ENCODE assay signal across 11 mouse cellular contexts in genomic region chr7:63901346-63901745, GRCm38 (mm10). TPM values are rescaled to one million over a fixed set of nuclear protein-coding genes. Genes with fewer than 3 reads are reported as not detected.
A peak's percentile ranks its signal among the peaks of the same experiment; 100 is the strongest.
DNase-seq lines count a peak whose midpoint lies in the region; ATAC-seq and TF ChIP-seq lines count a peak whose summit lies in the region.
"Had no signal": no experiment of that assay in that cellular context is flagged by ENCODE, and none has a peak within 500 bp of the region (broad histone marks: within the 10 kb centered on the region; RNA-seq: fewer than 3 reads in every experiment).

No protein-coding gene starts in this region.

- ATAC-seq in midbrain, embryonic 13.5 days: peak; percentile 24
- no peak for ATAC-seq in midbrain, postnatal 0 days (ENCODE audit: low FRiP score)

- H3K9ac ChIP-seq in midbrain, embryonic 13.5 days (replicated peaks): no peak overlapping the region; the same call in 1 of the 2 replicates
- H3K9ac ChIP-seq in midbrain, postnatal 0 days (replicated peaks; ENCODE audit: low read length, poor library complexity, severe bottlenecking): no peak overlapping the region
- H3K9ac ChIP-seq: liver, embryonic 14.5 days; midbrain, embryonic 12.5 days had no signal

- no peak overlapping the region for H3K4me2 ChIP-seq in midbrain, embryonic 13.5 days (replicated peaks)
- no peak overlapping the region for H3K4me2 ChIP-seq in midbrain, postnatal 0 days (ENCODE audit: low read depth, low read length, poor library complexity, severe bottlenecking)
- H3K4me2 ChIP-seq: midbrain, embryonic 12.5 days had no signal

- H3K4me1 ChIP-seq in midbrain, embryonic 13.5 days (replicated peaks): peaks cover 52% of the 10 kb centered on the region
- peaks cover 12% of the 10 kb centered on the region; the same call in 1 of the 2 replicates for H3K4me1 ChIP-seq in midbrain, postnatal 0 days (ENCODE audit: insufficient read depth, low read length)
- peaks cover 33% of the 10 kb centered on the region for H3K4me1 ChIP-seq in cortical plate, adult 2 months (ENCODE audit: control insufficient read depth, insufficient read depth, low read length)
- peaks cover 43% of the 10 kb centered on the region for H3K4me1 ChIP-seq in olfactory bulb, adult 2 months (ENCODE audit: control insufficient read depth, insufficient read depth, low read length)

- peak overlapping the region; percentile 6; the same call in 1 of the 2 replicates for H3K27ac ChIP-seq in midbrain, embryonic 13.5 days
- H3K27ac ChIP-seq in midbrain, postnatal 0 days (ENCODE audit: low read depth, low read length): no peak overlapping the region
- peak overlapping the region; percentile 8; the same call in 1 of the 2 replicates for H3K27ac ChIP-seq in cortical plate, adult 2 months (ENCODE audit: insufficient read depth, low read length)
- peak overlapping the region; percentile 43 for H3K27ac ChIP-seq in olfactory bulb, adult 2 months (ENCODE audit: insufficient read depth, low read depth, low read length)
- H3K27ac ChIP-seq: liver, embryonic 14.5 days; midbrain, embryonic 12.5 days had no signal

- TF ChIP-seq POLR2A in cortical plate, adult 2 months (IDR thresholded peaks at IDR 0.05; ENCODE audit: extremely low read depth, insufficient read depth, low read length): no peak
- TF ChIP-seq POLR2A in olfactory bulb, adult 2 months (IDR thresholded peaks at IDR 0.05; ENCODE audit: insufficient read depth, low read depth, low read length): no peak

- WGBS in midbrain, embryonic 13.5 days: 46% methylated on average over 11 of the region's 11 CpGs
- 49% methylated on average over 11 of the region's 11 CpGs for WGBS in midbrain, postnatal 0 days
- 21% methylated on average over 11 of the region's 11 CpGs for whole genome bisulfite sequencing in olfactory bulb, adult 2 months

- no peaks in the 10 kb centered on the region for H3K27me3 ChIP-seq in midbrain, embryonic 13.5 days
- H3K27me3 ChIP-seq in midbrain, postnatal 0 days (ENCODE audit: insufficient read depth, low read length): no peaks in the 10 kb centered on the region
- H3K27me3 ChIP-seq: midbrain, embryonic 12.5 days had no signal

- intact Hi-C loops in gastrocnemius, postnatal 14 days (cut with DNase I; ENCODE audit: low total_unique reads): no loop called here
- intact Hi-C loops in heart, postnatal 10 days (cut with DNase I): no loop called here

- TF ChIP-seq CTCF in midbrain, postnatal 0 days (IDR thresholded peaks at IDR 0.05): no peak
- no peak for TF ChIP-seq CTCF in cortical plate, adult 2 months (IDR thresholded peaks at IDR 0.05; ENCODE audit: extremely low read depth, insufficient read depth, low read length)
- TF ChIP-seq CTCF in olfactory bulb, adult 2 months (IDR thresholded peaks at IDR 0.05; ENCODE audit: insufficient read depth, low read depth, low read length): no peak

- peak; percentile 70 for DNase-seq in gastrocnemius, postnatal 25 days
- DNase-seq in gastrocnemius, postnatal 14 days: no peak
- no peak for DNase-seq in midbrain, postnatal 0 days (ENCODE audit: low spot score)
- DNase-seq in adipocyte (ENCODE audit: low spot score): no peak
- no peak for DNase-seq in heart, postnatal 10 days
- DNase-seq: kidney, postnatal 36 days had no signal

- no peak overlapping the region for H3K4me3 ChIP-seq in midbrain, embryonic 13.5 days (replicated peaks)
- no peak overlapping the region for H3K4me3 ChIP-seq in midbrain, postnatal 0 days (ENCODE audit: low read depth, low read length)
- H3K4me3 ChIP-seq in cortical plate, adult 2 months (ENCODE audit: insufficient read depth, low read length): no peak overlapping the region
- H3K4me3 ChIP-seq in olfactory bulb, adult 2 months (ENCODE audit: insufficient read depth, low read depth, low read length): no peak overlapping the region
- H3K4me3 ChIP-seq: midbrain, embryonic 12.5 days had no signal

- H3K9me3 ChIP-seq in midbrain, embryonic 13.5 days: no peaks in the 10 kb centered on the region
- no peaks in the 10 kb centered on the region for H3K9me3 ChIP-seq in midbrain, postnatal 0 days (ENCODE audit: low read length)
- H3K9me3 ChIP-seq: midbrain, embryonic 12.5 days had no signal

- no peaks in the 10 kb centered on the region for H3K36me3 ChIP-seq in midbrain, embryonic 13.5 days
- no peaks in the 10 kb centered on the region for H3K36me3 ChIP-seq in midbrain, postnatal 0 days (ENCODE audit: insufficient read depth, low read length)
- H3K36me3 ChIP-seq: midbrain, embryonic 12.5 days had no signal

RNA-seq across cellular contexts. Expression of gene E030018B13Rik, which starts 15.3 kb away (rescaled TPM):
- not detected for total RNA-seq in gastrocnemius, postnatal 25 days (2021)
- total RNA-seq in gastrocnemius, postnatal 14 days (2021): not detected
- polyA plus RNA-seq in midbrain, embryonic 13.5 days (2015; fragmentation: Nextera tagmentation; extraction: Ambion mirVana): 0.22 and 0.27 TPM in 2 replicates
- not detected in 2 replicates for total RNA-seq in midbrain, postnatal 0 days (2014; rRNA removed)
- not detected in 2 replicates for polyA plus RNA-seq in midbrain, postnatal 0 days (2015; fragmentation: Nextera tagmentation; extraction: Ambion mirVana)
- not detected in 2 replicates for polyA plus RNA-seq in cortical plate, adult 2 months (2012; rRNA removed)
- polyA plus RNA-seq in olfactory bulb, adult 2 months (2012; ENCODE audit: insufficient read depth, insufficient read length, low replicate concordance, missing spikeins): not detected in 2 replicates
- total RNA-seq in heart, postnatal 10 days (2021): not detected
- polyA plus RNA-seq: liver, embryonic 14.5 days; midbrain, embryonic 12.5 days had no signal

RNA-seq across cellular contexts. Expression of gene Klf13, which starts 37.4 kb away (rescaled TPM):
- total RNA-seq in gastrocnemius, postnatal 25 days (2021): 10 to 100 TPM; 38.9 to 43.1 TPM
- 10 to 100 TPM; 42.5 to 65.2 TPM for total RNA-seq in gastrocnemius, postnatal 14 days (2021)
- 24.4 and 24.7 TPM in 2 replicates for polyA plus RNA-seq in midbrain, embryonic 13.5 days (2015; fragmentation: Nextera tagmentation; extraction: Ambion mirVana)
- total RNA-seq in midbrain, postnatal 0 days (2014; rRNA removed): 26.6 and 26.7 TPM in 2 replicates
- 19.7 and 21.5 TPM in 2 replicates for polyA plus RNA-seq in midbrain, postnatal 0 days (2015; fragmentation: Nextera tagmentation; extraction: Ambion mirVana)
- 59.6 and 64.2 TPM in 2 replicates for polyA plus RNA-seq in cortical plate, adult 2 months (2012; rRNA removed)
- 47.4 and 143 TPM in 2 replicates for polyA plus RNA-seq in olfactory bulb, adult 2 months (2012; ENCODE audit: insufficient read depth, insufficient read length, low replicate concordance, missing spikeins)
- 10 to 100 TPM; 63.9 to 96.0 TPM for total RNA-seq in heart, postnatal 10 days (2021)
